Mouse (Mus musculus): ENCODE results near the gene Lrrc38.

Gene Lrrc38

DNA sequence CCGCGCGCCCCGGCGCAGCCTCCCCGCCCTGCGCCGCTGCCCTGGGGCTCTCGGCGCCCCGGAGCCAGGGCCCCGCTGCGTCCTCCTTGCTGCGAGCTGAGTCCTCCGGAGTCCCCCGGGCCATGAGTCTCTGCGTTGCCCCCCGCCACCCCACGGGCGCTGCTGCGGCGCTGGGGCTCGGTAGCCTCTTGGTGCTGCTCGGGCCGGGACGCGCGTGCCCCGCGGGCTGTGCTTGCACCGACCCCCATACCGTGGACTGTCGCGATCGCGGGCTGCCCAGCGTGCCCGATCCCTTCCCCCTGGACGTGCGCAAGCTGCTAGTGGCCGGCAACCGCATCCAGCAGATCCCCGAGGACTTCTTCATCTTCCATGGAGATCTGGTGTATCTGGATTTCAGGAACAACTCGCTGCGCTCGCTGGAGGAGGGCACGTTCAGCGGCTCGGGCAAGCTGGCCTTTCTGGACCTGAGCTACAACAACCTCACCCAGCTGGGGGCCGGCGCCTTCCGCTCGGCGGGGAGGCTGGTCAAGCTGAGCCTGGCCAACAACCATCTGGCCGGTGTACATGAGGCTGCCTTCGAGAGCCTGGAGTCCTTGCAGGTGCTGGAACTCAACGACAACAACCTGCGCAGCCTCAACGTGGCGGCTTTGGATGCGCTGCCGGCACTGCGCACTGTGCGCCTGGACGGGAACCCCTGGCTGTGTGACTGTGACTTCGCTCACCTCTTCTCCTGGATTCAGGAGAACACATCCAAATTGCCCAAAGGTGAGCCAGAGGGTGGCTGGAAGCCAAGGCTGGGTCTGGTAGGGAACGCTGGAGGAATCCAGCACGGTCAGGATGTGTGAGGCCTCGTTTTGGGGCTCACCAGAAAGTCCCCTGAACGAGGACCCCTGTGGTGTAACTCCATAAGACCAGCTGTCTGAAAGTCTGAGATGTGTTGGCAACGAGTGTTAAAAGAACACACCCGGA is 774 bp downstream of the Lrrc38 start:
- no peak for DNase-seq (ENCODE audit: low read depth, low spot score)

DNA sequence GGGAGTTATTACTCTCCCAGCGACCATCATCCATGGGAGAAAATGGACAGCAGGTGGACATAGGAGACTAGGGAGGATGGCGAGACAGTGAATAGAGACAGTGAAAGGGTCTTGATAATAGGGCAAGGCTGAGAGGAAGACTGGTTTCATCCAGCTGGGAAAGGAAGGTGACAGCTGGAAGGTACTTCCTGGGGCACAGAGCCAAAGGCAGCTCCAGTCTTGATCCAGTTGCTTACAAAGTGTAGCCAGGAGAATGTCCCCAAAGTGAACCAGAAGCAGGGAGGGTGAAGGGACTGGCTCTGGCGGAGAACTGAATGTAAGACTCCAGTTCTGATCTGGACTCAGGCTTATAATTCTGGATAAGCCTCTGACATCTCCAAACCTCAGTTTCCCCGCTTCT is 2.7 kb downstream of the Lrrc38 start:
- DNase-seq (ENCODE audit: low read depth, low spot score), result no peak

DNA sequence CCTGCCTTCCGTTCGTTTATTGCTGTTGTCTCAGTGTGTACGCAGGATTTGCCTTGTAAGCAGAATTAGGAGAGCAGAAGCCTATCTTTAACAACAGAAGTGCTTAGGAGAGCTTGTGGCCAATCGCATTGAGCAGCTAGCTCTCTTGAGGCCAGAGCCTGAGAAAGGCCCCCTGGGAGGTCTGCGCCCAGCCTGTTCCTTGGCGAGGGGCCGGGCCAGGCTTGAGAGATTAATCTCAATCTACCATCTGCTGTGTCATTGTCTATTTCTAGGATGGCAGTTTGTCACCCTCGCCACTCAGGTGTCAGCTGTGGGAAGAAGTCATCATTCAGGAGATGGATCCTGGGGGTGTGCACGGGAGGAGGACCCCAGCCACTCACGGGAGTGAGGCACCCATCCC is 12.0 kb downstream of the Lrrc38 start:
- no peak for DNase-seq (ENCODE audit: low read depth, low spot score)

DNA sequence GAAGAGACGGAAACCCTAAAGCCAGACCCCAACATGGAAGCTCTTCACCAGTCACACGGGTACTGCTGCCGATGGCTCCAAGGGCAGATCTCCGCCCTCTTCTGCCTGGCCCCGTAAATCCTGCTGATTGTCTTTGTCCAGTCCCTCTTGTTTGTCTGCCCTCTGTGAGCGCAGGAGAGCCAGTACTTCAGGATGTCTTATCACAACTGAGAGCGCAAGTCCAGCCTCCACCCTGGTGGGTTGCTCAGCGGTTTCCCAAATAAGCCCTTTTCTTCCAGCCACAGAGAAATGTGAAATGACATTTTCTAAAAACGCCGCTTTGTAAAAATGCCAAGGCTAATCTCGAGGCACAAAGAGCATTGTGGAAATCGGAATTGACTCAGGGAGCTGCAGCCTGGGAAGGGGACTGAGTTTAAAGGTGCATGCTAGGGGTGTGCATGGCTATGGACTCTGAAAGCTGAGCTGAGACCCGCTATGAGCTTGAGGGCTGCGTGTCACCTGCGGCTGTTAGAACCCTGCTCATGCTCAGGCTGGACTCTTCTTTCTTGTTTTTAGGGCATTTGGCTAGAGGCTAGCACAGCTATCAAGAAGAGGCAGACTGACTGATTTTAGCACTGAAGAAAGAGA is 17.0 kb downstream of the Lrrc38 start:
- DNase-seq (ENCODE audit: low read depth, low spot score), result no peak

DNA sequence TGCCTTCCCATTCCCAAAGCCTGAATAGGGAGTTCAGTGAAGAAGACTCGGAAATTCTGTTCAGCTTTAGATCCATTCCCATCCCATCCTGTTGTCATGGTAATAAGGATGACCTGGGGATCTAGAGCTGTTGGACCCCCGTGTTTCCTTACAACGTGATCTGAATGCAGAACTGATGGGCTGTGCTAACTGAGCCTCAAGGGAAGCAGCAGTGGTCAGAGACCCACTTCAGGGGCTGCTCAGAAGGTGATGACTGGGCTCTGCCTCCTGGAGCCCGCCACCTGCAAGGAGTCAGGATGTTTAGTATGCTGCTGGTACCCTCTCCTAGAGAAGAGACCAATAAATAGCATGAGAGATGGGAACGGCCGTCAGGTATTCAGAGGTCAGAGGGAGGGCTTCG is 29.9 kb downstream of the Lrrc38 start:
- no peak for DNase-seq (ENCODE audit: low read depth, low spot score)

DNA sequence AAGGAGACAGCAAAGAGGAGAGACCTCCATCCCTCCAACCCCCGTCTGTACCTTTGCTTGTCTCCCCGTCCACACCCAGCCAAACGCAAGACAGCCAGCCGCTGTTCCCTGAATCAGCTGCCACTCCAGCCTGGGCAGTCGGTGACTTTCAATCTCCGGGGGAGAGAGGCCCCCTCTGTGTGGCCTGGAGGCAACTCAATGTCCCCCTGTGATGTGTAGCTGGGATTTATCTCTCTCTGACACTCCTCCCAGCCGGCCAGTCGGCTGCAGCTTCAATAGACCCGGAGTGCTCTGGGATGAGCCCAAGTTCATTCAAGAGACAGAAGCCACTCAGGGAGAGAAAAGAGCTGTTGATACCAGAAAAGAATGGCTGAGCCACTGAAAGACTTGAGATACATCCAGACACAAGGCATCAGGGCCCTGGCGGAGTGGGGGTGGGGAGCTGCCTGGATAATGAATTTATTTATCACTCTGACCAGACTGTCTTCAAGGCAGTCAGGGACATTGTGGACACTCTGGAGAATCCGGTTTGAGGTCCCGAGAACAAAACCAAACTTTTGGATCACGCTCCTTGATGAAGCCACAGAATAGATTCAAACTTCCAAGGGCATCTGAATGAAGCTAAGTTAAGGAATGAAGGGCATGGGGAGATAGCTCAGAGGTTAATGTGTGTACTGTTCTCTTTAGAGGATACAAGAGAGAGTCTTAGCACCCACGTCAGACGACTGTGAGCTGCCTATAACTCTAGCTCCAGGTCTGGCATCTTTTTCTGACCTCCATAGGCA is 30.6 kb downstream of the Lrrc38 start:
- DNase-seq (ENCODE audit: low read depth, low spot score), result no peak

DNA sequence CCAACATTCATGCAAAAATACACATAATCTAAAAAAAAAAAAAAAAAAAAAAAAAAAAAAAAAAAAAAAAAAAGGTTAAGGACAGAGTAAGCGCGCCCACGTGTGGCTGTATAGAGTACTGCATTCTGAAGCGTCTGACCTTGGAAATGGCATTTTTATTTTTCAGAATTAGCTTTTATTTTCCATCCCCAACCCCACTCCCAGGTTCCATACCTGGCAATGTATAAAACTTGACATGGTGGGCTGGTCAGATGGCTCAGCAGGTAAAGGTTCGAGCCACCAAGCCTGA is 31.1 kb downstream of the Lrrc38 start:
- peak; percentile 40 for DNase-seq (ENCODE audit: low read depth, low spot score)

DNA sequence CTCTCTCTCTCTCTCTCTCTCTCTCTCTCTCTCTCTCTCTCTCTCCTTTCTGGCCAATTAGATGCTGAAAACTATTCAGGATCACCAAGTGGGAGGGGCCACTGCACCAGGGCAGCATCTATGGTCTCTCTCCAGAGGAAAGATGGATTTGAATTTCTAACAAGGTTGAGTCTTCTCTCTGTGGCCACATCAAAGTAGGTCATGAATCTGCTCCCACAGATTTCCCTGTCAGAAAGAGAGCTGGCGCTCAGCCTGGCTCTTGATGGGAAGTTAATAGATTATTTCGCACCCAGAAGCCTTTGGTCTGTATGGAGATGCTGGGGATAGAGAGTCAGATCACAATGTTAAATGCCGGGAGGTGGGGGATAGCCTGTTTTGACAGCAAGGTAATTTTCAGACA is 32.6 kb downstream of the Lrrc38 start:
- no peak for DNase-seq (ENCODE audit: low read depth, low spot score)

DNA sequence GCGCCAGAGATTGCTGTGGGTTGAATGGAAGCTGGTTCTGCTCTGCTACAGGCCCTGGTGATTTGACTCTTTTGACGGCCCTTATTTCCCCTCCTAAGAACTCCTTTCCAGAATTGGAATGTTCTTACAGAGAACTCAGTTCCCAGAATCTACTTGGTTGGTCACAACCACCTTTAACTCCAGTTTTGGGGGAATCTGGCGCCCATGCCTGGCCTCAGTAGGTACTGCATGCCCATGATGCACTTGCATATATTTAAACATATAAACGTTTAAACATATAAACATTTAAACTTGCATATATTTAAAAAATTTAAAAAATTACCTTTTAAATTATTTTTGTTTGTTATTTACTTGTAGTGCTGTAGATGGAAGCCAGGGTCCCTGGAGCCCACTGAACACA is 34.1 kb downstream of the Lrrc38 start:
- peak; percentile 14 for DNase-seq (ENCODE audit: low read depth, low spot score)

DNA sequence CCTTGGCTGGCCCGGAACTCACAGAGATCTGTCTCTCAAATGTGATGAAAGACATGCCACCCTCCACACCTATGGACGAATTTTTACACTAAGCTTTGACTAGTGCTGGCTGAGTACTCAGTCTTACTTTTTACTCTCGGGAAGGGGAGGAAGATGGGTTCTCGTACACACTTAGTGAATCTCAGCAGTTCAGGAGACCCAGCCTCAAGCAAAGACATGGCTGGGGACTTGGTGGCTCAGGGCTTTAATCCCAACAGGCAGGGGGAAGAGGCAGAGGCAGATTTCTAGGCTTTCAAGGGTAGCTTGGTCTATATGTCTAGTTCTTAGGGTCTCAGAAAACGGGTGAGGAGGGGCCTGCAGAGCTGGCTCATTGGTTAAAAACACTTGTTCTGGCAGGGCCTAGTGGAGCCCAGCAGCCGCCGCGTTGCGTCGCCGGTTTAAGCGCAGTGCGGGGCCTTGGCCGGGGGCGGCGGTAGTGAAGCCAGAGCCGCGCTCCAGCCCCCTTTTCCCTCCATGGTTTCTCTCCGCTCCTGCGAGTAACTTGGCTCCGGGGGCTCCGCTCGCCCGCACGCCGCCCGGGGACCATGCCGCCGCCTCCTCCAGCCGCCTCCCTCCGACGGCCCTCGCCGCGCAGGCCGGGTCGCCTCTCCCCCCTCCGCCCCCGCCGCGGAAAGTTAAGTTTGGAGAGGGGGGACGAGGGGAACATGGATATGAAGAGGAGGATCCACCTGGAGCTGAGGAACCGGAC is 39.6 kb downstream of the Lrrc38 start:
- DNase-seq (ENCODE audit: low read depth, low spot score), result no peak

DNA sequence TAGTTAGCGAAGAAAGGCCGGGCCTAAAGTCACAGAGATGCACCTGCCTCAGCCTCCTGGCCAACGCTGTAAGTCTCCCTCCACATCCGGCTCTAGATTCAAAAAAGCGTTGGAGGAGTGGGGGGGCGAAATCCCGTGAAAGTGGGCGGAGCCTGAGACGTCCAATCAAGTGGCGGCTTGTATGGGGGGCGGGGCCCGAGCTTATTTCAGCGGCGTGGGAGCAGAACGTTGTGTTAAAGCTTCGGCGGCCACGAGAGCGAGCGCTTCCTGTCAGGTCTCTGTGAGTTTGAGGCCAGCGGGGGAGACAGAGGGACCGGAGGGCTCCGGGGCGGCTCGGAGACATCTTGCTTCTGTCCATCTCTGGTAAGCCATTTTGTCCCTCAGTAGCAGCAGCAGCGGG is 44.6 kb downstream of the Lrrc38 start, which contains the start of gene Pramel1:
Pramel1 (plus strand) TSS at position 248 of the 400 bp plus-strand sequence.
- DNase-seq (ENCODE audit: low read depth, low spot score), result no peak

DNA sequence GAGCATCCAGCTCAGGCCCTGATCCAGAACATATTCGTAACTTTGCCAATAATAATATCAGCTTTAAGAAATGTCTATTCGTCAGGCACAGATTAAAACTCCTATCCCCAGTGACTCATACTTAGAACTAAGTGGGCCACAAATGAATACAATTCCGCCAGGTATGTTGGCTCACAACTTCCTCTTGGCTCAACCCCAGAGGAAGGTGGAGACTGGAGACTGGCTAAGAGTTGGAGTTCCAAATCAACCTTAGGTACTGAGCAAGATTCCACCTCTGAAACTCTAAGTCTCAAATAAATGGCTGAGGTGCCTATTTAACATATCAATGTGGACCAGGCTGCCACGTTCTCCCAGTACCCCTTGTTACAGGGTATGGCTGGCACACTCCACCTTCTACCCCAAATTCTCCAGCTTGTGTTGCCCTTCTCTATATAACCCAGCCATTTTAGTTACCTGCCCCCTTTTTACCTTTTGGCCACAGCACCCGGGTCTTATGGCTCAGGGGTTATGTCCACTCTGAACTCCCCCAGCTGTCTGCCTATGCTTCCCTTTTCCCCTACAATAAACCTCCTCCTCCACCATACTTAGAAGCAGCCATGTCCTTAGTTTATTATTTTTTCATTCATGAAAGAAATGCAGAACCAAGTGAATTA is 62.1 kb downstream of the Lrrc38 start:
- DNase-seq (ENCODE audit: low read depth, low spot score), result peak; percentile 44

DNA sequence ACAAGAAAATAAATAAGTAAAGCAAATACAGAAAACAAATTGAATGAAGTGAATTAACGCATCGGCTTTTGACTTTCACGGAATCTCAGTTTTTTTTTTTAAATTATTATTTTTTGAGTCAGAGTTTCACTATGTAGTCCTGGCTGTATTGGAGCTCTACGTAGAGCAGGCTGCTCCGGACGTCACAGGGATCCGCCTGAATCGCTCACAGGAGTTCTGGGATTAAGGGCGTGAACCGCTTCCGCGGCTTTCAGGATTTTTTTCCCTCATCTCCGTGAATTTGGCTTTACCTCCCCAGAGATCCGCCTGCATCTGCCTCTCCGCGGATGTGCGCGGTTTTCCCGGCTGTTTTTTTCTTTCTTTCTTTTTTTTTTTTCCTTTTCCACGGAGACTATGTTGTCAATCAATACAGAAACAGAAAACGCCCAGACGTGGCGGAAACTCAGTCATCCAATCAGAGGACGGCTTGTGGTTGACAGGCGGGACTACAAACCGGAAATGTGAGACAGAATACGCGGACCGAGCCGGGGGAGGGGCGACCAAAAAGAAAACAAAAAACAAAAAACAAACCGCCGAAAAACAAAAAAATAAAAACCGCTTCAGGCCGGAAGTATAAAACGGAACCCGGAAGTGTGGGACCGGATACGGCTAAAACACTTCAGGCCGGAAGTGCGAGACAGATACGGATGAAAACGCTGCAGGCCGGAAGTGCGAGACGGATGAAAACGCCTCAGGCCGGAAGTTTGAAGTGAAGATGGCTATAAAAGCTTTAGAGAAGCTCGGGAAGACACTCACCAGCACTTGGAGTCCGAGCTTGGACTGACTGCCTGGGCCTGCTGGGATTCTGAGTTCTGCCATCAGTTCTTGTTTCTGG is 62.9 kb downstream of the Lrrc38 start, which contains the start of gene Pramef8:
Pramef8 (plus strand) TSS at position 208 of the 874 bp plus-strand sequence.
- DNase-seq (ENCODE audit: low read depth, low spot score), result peak; percentile 95

DNA sequence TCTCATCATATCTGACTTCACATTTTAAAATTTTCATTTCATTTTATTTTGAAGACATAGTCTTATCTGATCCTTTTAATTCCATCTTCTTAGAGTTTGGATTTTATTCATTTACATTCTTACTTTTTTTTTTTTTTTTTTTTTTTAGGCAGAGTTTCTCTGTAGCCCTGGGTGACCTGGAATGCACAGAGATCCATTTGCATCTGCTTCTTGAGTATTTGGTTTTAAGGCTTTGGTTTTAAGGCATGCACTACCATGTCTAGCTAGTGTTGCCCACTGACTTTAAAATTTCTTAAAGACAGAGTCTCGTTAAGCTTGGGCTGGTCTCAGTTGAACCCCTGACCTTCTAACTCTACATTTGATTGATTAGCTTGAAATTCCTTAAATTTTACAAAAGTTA is 64.1 kb downstream of the Lrrc38 start:
- no peak for DNase-seq (ENCODE audit: low read depth, low spot score)

DNA sequence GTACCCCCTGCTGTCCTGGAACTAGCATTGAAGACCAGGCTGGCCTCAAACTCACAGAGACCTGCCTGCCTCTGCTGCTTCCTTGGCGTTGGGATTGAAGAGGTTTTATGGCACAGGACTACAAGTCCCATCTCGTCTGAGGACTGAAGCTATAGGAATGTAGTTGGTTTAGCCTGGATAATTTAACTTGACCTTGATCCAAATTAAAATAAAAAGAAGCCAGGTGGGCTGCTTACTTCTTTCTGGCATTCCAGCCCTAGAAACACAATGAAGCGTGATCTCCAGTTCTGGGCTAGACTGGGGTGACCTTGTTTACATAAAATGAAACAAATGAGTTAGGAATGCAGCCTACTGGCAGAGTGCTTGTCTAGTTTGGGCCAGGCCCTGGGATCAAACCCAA is 64.6 kb downstream of the Lrrc38 start:
- no peak for DNase-seq (ENCODE audit: low read depth, low spot score)
